Mouse (Mus musculus) spleen, postnatal 10 days (tissue): ENCODE measurements around the gene Tmtc4.

Experiments
- DNase-seq, 2 experiments: peaks; one replicate each; pipeline ENCODE4 v3.0.0; 2021 to 2022; ENCODE audit warnings: low spot score in 2 of 2

Tmtc4 gene

DNA sequence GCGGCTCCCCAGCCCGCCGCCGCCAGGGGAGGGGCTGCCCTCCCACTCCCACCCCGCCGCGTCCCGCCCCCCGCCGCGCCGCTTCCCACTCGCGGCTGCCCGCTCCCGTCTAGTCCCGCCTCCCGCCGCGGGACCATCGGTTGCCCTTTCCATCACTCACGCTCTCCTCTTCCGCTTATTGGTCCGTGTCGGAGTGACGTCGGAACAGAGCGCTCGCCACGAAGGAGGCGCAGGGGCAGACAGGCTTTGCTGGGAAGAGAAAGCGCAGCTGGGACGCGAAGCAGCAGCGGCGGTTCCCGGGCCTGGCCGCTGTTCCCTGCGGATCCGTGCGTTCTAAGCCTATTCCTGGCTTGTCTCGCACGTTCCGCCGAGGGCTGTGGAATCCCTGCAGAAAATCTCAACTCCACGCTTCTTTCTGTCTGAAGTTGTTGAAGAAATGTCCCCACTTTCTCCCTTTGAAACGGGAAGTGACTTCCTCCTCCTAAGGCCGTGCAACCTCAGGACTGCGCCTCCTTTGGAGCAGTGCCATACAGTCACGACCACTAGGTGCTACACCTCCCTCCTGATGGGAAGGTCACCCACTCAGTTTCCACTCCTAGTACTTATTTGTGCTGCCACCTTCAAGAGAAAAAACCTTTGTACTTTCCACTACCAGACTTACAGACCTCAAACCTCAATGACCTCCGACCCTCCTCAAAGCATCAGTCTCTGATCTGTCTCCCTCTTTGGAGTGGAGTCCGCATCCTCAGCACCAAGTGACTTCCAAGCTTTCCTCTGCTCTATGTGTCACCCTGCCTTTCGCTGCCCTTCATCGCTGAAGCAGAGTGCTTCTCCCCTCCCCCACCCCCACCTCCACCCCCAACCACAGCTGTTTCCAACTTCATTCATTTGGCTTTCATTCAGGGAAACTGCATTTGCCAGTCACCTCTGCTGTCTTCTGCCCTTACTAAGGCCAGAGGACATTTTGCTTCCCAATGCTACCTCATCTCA, at the start of gene Tmtc4:
TSS of gene Tmtc4 (minus strand) at position 810 of the 990 bp plus-strand sequence.
- peak in 1 of 2 experiments; percentile 89 for DNase-seq

DNA sequence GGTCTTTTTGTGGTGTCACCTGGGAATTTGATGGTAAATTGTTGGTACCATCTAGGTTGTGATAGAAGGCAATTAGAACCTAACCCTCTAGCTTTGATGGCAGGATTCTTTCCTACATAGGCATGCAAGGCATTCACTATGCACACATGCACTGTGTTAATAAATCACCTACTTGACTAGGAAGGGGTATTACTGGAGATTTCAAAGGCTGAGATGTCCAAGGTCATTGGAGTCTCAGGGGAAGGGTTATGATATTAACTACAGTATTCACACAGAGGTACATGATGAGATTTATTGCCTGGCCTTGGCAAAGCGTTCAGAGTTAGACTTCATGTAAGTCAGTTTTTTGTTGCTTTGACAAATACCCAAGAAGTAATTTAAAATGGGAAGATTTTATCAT, 48.6 kb upstream of the Tmtc4 start:
- no peak for DNase-seq

DNA sequence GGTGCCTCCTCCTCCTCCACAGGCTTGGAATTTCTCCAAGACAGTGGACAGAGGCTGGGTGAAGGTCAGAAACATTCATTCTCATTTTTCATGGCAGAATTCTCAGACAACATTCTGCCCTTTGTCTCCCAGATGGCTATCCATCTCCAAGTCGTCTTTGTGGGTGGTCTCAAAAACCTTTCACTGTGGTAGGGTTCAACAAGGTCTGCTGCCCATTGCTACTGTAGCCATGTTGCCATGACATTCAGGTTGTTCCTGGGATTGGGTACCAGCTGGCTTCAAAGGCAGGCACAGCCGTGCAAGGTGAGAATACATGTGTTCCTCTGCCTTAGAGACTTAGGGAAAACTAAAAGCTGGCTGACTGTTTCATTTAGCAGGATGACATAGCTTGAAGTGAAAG, 44.0 kb upstream of the Tmtc4 start:
- DNase-seq, result no peak

DNA sequence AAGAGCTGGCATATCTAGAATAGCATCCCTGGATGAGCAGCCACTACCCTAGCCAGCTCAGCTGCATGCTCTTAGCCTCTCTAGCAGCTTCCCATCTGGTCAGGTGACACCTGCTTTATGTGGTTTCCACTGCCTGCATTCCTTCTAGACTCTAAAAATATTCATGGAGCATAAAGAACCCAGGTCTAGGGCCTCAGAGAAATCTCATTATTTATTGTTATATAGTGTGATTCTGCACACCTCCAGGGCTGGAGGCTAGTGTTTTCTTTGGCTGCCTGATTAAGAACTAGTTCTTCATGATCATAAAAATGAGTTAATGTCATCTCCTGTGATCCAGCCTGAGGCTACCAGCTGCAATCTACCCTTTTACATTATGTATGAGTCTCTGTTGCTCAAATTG, 39.1 kb upstream of the Tmtc4 start:
- DNase-seq, result no peak

DNA sequence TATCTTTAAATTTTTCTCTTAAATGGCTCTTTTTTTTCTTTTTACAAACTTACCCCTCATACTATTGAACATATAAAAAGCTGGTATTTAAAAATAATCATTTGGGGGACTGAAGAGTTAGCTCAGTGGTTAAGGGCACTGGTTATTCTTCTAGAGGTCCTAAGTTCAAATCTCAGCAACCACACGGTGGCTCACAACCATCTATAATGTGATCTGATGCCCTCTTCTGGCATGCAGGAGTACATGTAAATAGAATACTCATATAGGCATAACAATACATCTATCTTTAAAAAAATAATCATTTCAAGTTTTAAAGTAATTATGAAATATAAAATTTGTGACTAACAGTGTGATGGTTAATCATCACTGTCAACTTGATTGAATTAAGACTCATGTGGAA, 32.5 kb upstream of the Tmtc4 start:
- DNase-seq, result no peak

DNA sequence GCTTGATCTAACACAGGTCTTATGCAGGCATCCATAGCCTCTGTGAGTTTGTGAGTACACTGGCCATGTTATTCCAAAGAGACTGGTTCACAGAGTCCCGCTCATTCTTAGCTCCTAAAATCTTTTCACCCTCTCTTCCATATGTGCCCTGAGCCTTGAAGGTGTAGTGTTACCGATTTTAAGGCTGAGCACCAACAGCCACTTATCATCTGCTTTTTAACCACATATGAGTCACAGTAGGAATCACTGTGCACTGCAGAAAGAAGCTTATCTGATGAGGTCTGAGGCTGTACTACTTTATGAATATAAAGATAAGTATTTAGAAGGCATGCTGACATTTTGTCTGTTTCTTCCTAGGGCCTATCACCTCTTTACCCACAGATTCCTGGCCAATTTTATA, 31.9 kb upstream of the Tmtc4 start:
- no peak for DNase-seq

DNA sequence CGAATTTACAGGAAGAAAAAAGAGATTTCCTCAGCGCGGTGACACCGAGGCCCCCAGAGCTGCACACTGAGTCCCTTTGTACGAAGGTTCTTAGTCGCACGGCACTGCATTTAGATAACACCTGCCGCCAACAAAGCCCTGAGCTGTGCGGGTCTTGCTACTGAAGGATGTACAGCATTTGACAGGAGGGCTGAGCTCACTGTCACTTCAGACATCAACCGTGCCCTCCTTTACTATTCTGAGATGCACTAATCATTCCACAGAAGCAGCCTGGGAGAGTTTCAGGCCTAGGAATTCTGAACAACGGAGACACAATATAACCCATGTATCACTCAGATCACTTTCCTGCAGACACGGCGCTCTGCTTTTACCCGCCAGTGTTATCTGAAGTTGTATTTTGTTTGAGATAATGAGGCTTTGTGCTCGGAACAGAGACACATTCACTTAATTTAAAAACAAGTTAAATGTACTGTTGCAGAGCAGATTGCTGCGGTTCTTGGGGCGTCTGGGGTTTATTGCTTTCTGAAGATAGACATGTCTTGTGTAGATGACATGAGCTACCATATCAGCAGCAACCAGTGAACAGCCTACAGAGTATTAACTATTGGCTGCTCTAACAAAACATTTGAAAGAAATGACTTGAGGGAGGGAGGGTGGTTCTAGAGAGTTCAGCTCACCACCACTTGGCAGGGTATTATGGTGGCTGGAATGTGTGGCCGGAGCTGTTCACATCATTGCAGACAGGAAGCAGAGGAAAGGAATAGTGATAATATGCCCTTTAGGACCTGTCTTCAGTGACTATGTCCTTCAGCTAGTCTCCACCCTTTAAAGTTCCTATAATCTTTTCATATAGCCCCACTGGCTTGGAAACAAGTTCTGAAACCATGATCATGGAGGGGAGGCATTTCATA, 25.5 kb upstream of the Tmtc4 start:
- no peak for DNase-seq

DNA sequence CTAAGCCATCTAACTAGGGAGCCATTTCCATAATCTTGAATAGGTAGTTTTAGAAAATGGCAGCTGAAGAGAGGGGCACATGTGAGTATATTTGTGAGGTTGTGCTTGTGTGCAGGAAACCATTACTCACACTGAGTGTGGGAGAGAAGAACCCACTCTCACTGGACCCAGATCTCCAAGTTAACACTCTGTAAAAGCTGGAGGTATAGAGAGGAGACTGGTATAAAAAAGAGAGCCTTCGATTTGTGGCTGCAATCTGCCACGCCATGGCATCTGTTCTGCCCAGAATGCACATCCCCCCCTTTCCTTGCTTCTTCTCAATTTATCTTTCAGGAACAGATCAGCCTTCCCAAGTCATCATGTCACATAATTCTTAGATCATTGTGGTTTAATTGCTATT, 24.8 kb upstream of the Tmtc4 start:
- DNase-seq, result no peak

DNA sequence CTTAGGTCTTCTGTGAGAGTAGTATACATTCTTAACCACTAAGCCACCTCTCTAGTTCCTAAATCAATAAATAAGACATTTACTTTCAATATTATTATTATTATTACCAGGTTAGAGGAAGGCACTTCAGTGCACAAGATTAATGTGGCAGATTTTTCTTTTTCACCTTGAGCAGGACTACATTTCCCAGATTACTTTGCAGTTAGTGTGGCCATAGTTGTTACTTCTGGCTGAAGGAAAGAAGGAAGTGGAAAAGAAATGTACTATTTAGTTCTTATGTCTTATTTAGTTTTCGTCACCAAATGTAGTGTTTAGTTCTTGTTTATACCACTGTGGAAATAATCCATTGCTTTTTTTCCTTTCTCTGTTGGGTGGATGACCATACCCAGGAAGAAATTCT, 19.9 kb upstream of the Tmtc4 start:
- no peak for DNase-seq

DNA sequence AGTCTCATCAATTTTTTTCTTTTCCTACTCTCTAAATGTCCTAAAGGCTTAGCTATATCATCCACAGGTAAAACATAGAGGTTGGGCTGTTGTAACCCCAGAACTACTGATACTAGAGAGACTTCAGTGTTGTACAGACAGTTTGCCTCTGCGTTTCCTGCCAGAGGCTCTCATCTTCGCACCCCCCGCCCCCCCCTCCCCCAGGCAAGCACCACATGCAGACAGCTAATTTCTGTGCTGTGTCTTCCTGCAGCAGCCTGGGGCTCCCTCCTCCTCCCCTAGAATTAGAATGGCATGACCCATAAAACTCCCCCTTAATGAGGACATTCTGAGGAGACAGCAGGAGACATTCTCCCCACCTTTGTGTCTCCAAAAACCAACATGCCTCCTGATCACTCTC, 17.6 kb upstream of the Tmtc4 start:
- no peak for DNase-seq

DNA sequence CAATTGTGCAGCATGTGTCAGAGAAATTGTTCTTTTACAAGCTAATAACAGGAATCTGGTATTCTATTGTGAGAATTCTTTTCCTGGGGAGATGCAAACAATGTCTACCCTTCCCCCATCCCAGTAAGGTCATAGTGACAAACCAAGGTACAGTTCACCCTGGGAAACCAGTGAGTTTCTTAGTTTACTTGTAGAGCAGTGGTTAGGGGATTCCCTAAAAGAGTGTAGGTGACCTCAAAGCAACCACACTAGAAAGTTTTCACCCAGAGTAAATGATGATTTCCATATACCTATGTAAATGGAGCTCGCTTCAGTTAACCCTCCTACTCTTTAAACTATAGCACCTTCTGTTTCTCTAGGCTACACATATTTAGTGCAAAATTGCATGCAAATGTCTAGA, 13.6 kb upstream of the Tmtc4 start:
- DNase-seq, result no peak

DNA sequence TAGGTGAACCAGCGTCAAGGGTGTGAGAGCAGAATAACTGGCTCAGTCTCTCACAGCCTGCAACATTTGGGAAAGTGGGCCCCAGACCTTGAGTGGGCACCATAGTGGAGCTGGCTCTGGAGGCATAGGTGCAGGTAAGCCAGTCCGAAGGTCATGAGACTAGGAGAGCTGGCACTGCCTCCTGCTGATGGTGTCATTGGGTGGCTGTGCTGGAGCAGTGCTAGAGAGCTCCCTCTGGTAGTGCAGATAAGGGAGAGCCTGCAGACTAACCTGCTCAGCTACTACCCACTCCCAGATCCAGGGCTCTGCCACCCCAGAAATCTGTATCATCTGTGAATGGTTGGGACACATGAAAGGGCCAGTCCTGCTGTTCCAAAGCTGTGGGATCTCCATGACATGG, 10.1 kb upstream of the Tmtc4 start:
- DNase-seq, result no peak

DNA sequence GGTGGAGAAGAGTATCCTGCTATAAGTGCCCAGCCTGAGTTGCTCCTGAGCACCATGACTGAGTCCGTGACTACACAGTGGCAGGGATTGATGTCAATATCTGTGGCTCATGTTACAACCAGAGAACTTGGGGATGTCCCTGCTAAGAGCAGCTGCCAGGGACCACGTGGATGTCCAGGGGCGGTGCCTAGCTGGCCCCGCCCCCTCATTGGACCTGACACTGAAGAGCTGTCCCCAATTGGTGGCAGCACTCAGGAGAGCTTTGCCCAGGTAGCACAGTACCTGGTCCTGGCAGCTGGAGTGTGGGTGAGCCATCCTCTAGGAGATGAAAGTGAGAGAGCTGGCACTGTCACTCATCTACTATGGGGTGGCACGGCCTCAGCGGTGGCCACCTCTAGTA, 9.1 kb upstream of the Tmtc4 start:
- peak in 1 of 2 experiments; percentile 27 for DNase-seq

DNA sequence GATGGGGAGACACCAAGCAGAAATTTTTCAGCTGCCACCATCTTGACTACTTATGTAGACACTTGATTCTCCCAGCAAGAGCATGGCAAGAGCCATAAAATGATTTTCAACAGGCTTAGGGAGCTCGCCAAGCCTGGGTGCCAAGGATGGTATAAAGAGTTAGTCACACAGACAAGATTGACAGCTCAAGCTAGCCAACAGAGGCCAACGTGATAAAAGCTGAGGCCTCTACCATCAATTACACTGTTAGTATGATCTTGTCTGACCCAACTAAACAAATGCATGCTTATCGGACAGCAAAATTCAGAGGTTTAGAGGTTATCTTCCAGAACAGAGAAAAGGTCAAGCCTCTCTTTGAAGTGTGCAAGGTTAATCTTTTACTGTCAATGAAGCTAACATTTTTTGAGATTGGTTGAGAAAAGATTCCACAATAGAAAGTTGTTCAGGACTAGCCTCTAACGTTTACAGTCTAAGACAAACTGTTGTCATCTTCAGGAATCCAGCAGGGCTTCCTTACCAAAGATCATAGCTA, 6.8 kb upstream of the Tmtc4 start:
- DNase-seq, result no peak

DNA sequence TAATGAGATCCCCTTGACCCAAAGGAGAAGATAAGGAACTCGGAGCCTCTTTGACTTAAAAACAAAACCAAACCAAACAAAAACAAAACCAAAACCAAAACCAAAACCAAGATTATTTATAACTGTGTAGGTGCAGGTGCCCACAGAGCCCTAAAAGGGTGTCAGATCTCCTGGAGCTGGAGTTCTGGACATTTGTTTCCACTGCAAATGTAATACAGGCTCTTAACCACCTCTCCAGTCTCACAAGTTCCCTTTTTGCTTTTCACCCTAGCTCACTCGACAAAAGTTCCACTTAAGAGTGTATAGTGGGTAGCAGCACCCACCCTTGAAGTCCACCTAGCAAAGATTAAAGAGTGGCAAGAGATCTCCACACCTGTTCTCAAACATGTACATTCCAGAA, 2.6 kb upstream of the Tmtc4 start:
- no peak for DNase-seq

DNA sequence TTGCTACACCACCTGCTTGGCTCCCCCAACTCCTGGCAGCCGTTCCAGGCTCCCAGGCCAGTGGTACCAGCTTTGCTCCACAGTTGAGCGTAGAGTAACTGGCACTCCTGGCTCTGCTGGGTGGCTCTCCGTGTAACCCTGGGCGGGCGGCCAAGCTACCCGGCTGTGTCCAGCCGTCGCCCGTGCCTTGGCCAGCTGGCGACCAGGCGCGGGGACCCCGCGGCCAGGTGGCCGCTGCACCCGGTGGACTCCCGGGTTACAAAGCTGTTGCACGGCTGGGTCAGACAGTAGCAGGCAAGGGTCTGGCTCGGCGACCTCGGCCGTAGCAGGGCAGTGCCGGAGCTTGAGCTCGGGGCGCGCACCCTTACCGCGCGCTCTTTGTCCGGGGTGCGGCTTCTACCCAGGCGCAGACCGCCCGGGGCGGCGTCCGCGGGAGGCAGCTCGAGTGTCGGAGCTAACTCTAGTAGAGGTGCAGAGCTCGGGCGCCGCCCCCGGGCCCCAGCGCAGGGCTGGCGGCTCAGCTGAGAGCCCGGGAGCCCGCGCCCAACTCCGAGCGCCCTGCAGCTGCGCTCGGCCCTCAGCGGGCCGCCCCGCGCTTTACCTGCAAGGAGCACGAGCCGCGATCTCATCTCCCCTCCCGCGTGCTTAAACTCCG, 1.1 kb downstream of the Tmtc4 start:
- peak; percentile 69 to 79 for DNase-seq

DNA sequence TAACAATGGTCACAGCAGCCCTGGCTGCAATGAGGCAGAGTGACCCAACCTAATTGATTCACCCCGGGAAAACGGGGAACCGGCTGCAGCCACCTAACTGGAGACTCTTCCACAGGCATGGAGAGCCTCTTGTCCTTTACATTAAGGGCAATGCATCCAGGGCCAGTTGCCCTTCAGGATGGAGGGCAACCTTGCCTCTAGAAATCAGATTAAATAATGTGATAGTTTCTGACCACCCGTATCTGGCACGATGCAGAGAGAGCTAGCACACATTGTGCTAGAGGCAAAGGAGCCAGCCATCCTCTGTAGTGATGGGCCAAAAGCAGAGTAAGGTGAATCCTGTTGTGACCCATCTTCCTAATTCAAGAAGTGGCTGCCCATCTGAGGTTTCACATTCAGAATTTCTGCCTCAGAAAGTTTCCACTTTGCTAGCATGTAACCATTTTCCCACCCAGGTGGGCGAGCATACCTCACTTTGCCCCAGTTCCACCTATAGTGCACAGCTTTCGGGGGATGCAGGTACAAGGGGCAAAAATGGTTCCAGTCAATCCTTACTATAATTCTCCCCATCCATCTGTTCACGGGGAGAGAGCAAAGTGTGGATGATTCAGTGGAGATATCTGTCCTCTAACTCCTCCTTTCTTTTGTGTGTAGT, 1.9 kb downstream of the Tmtc4 start:
- no peak for DNase-seq

DNA sequence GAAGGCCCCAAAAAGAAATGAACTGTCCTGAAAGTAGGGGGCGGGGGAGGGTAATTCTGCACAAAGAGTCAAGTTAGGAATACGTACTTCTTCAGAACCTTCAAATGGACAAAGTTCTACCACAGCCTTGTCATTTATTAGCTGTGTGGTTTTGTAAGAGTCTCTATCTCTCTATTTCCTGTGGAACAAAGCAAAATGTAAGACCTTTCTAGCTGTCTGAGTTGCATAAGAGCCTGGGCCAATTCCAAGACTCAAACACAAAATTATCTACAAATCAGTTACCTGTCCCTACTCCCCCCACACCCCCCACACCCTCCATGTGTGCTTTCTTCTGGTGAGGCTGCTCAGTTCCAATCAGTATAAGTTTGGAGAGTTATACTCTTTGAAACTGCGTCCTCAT, 5.0 kb downstream of the Tmtc4 start:
- DNase-seq, result no peak

DNA sequence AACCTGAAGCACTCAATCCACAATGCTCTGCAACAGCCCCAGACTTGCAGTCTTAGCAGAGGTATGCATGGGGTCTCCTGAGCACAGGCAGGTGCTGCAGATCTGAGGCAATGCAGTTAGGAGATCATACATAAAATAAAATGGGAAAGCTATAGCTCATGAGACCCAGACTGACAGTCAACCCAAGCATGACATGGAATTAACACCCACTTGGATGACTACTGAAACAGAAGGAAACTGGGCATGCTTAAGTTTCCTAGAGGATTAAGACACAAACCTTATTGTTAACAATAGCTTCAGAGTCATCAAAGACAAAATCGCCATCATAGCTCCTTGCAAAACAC, 6.1 kb downstream of the Tmtc4 start:
- DNase-seq, result no peak

DNA sequence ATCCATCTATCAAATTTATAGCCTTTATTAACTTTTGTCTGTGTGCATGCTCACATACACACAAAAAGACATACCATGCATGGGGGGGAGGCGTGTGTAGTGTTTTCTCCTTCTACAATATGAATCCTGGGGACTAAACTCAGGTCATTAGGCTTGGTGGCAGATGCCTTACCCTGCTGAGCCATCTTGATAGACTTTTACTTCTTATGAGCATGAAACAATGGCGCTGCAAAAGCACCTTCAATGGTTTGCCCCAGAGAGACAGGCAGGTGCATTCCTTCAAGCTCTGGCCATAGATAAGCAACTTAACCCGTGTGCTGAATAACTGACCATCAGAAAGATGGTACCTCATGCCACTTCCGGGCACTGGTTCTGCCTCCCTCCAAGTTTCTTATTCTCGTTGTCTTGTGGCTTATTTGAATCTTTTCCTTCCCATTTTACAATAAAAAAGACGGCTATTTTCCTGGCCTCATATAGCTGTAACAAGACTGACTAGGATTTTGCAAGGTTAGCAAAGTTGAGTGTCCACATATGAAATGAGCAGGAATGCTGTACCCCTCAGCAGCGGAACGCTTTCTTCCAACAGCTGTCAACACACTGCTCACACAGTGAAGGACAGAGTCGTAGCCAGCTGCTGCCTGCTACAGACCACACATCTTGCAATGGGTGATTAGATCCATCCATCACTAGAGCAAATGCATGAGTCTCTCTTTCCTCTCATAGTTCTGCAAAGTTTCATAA, 6.6 kb downstream of the Tmtc4 start:
- no peak for DNase-seq
